Mouse (Mus musculus) liver, adult 2 months (tissue): ENCODE data around the gene Lrguk.

Experiments
- CTCF ChIP-seq: fragments of 200-500 bp; IDR thresholded peaks from 2 replicates; pipeline ENCODE4 v1.5.1; 2011; ENCODE audit warnings: low read depth, low read length, control low read depth
- POLR2A ChIP-seq: fragments of 200-500 bp; IDR thresholded peaks from 2 replicates; pipeline ENCODE4 v1.6.1; 2011; ENCODE audit warnings: low read length, control low read depth; ENCODE audit not compliant: insufficient read depth; ENCODE audit errors: extremely low read depth

GRCm38 (mm10) chr6:34155137-34155804, 126.0 kb downstream of the Lrguk start:
- no peak for TF ChIP-seq POLR2A
- TF ChIP-seq CTCF, result no peak
